Mouse (Mus musculus) bone marrow, adult 2 months (tissue): ENCODE data around the gene Pdlim1.

Experiments used
- CTCF ChIP-seq: fragments of 200-500 bp; IDR thresholded peaks from 2 replicates; pipeline ENCODE4 v1.5.1; 2011; ENCODE audit warnings: low read length, control low read depth; ENCODE audit not compliant: control insufficient read depth, insufficient read depth
- POLR2A ChIP-seq: fragments of 200-500 bp; IDR thresholded peaks from 2 replicates; pipeline ENCODE4 v1.6.1; 2011; ENCODE audit warnings: low read depth, mild to moderate bottlenecking, control low read depth, low read length, borderline replicate concordance; ENCODE audit not compliant: control insufficient read depth

- TF ChIP-seq CTCF = no peak
- TF ChIP-seq POLR2A = no peak
Observed at GRCm38 (mm10) chr19:40231074-40231738, 40.4 kb downstream of the Pdlim1 start.
